In the genomic region with DNA sequence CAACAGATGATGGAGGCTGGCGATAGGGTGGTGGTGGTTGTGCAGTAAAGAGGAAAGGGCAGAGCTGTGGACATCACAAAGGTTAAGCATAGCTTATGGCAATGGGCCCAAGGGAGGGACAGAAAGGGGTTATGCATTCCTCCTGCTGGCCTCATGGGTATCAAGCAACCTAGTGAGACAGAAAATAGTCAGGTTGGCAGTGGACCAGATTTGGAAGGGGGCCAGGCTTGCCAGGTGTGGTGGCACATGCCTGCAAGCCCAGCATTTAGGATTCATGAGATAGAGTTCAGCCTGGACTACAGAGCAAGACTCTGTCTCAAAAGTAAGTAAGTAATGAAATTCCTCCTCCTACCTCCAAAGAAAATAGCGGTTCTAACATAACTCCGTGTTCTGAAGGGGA, we compare ENCODE assay signal across 22 mouse cellular contexts. TPM values are rescaled to one million over a fixed set of nuclear protein-coding genes. Genes with fewer than 3 reads are reported as not detected.
DNase-seq lines count a peak whose midpoint lies in the region; ATAC-seq lines count a peak whose summit lies in the region.
"Had no signal": no experiment of that assay in that cellular context is flagged by ENCODE, and none has a peak within 500 bp of the region (broad histone marks: within the 10 kb centered on the region; RNA-seq: fewer than 3 reads in every experiment).

No protein-coding gene starts in this region.

- no peak overlapping the region for H3K4me2 ChIP-seq in heart, embryonic 16.5 days (ENCODE audit: low read depth, low read length)
- H3K4me2 ChIP-seq: embryonic facial prominence, embryonic 13.5 days; forebrain, embryonic 13.5 days; heart, embryonic 11.5 days; heart, embryonic 15.5 days; hindbrain, embryonic 15.5 days had no signal

- H3K4me3 ChIP-seq in heart, embryonic 16.5 days (ENCODE audit: low read length) = no peak overlapping the region
- H3K4me3 ChIP-seq: embryonic facial prominence, embryonic 13.5 days; forebrain, embryonic 13.5 days; heart, adult 2 months; heart, embryonic 15.5 days; hindbrain, embryonic 15.5 days had no signal

- DNase-seq in cerebellum, postnatal 14 days = peak; percentile 59 to 73
- DNase-seq in cerebellum, adult 11 months = no peak
- no peak for DNase-seq in heart, postnatal 14 days
- DNase-seq in kidney, postnatal 10 days = peak; percentile 37
- DNase-seq in kidney, adult 18-20 months = no peak
- DNase-seq in right cerebral cortex, postnatal 14 days = peak; percentile 17
- DNase-seq in right cerebral cortex, postnatal 25 days = no peak
- DNase-seq: adrenal gland, postnatal 10 days; forebrain, postnatal 0 days; gastrocnemius, postnatal 14 days; heart, adult 2 months; heart, postnatal 36 days had no signal

- intact Hi-C loops in heart, postnatal 14 days (cut with DNase I) = no loop called here

- H3K27me3 ChIP-seq in heart, embryonic 16.5 days (ENCODE audit: control insufficient read depth, insufficient read depth, low read length) = no peaks in the 10 kb centered on the region
- H3K27me3 ChIP-seq: forebrain, embryonic 13.5 days; heart, embryonic 15.5 days; hindbrain, embryonic 15.5 days had no signal

- no peaks in the 10 kb centered on the region for H3K36me3 ChIP-seq in heart, embryonic 16.5 days (ENCODE audit: control insufficient read depth, insufficient read depth)
- H3K36me3 ChIP-seq: embryonic facial prominence, embryonic 13.5 days; heart, embryonic 15.5 days; hindbrain, embryonic 15.5 days had no signal

- H3K9me3 ChIP-seq in heart, embryonic 16.5 days (replicated peaks; ENCODE audit: control insufficient read depth, low read length) = no peaks in the 10 kb centered on the region
- H3K9me3 ChIP-seq: embryonic facial prominence, embryonic 13.5 days; forebrain, embryonic 13.5 days; heart, embryonic 15.5 days; hindbrain, embryonic 15.5 days had no signal

- no peak overlapping the region for H3K9ac ChIP-seq in heart, embryonic 16.5 days (ENCODE audit: low read length)
- H3K9ac ChIP-seq: embryonic facial prominence, embryonic 13.5 days; forebrain, embryonic 13.5 days; forebrain, postnatal 0 days; heart, embryonic 15.5 days; hindbrain, embryonic 15.5 days had no signal

- no peak overlapping the region for H3K27ac ChIP-seq in heart, embryonic 16.5 days (ENCODE audit: low read length)
- H3K27ac ChIP-seq: embryonic facial prominence, embryonic 13.5 days; forebrain, embryonic 13.5 days; heart, adult 2 months; heart, embryonic 15.5 days; hindbrain, embryonic 15.5 days had no signal

- WGBS in heart, embryonic 16.5 days = 71% methylated on average over 3 of the region's 3 CpGs

- no peaks in the 10 kb centered on the region for H3K4me1 ChIP-seq in heart, embryonic 16.5 days (ENCODE audit: control insufficient read depth, insufficient read depth, low read length)
- H3K4me1 ChIP-seq: heart, embryonic 15.5 days had no signal

- 0 out of 2 replicates have a peak, but pooled peaks have one; percentile 18 for ATAC-seq in heart, embryonic 16.5 days (replicated peaks; ENCODE audit: extremely low read depth, insufficient read depth, low FRiP score)
- ATAC-seq: forebrain, embryonic 13.5 days; forebrain, postnatal 0 days had no signal

RNA-seq across cellular contexts. Expression of a gene that starts 9.8 kb away (rescaled TPM):
- polyA plus RNA-seq in heart, embryonic 16.5 days (2015; fragmentation: Nextera tagmentation; extraction: Ambion mirVana) = 0.25 and 0.37 TPM in 2 replicates
- under 1 TPM; 0.14 to 0.17 TPM for total RNA-seq in heart, postnatal 14 days (2021)
- total RNA-seq: common myeloid progenitor, adult 5-6 weeks; gastrocnemius, adult 18-20 months; MEL had no signal
- polyA plus RNA-seq: C2C12 had no signal

Comparison
In these comparisons a context has a peak if more than half of its experiments do, and no peak if none do; other contexts are left out.
1. DNase-seq: peak in cerebellum, postnatal 14 days (2 of 2), kidney, postnatal 10 days (single experiment) and right cerebral cortex, postnatal 14 days (single experiment); none in cerebellum, adult 11 months (single experiment), heart, postnatal 14 days (0 of 2), kidney, adult 18-20 months (single experiment) and right cerebral cortex, postnatal 25 days (single experiment).